Mouse (Mus musculus) stomach, postnatal 0 days (tissue): ENCODE results near the gene Lrrc43. TPM values are rescaled to one million over a fixed set of nuclear protein-coding genes. Genes with fewer than 3 reads are reported as not detected.
A peak's percentile ranks its signal among the peaks of the same experiment; 100 is the strongest.

Source experiments
- ATAC-seq: fragments of 200-750 bp; cut with Nextera tagmentation; 2 replicates; pipeline ENCODE4 v1.8.0; 2017; ENCODE audit not compliant: low FRiP score, low TSS enrichment
- DNase-seq: peaks from one replicate; pipeline ENCODE4 v3.0.0-alpha.2; 2016; ENCODE audit warnings: low spot score
- H3K27ac ChIP-seq: fragments of 300-500 bp; sonication (generic); replicated peaks from 2 replicates; pipeline ENCODE4 v1.5.1; 2014; ENCODE audit warnings: mild to moderate bottlenecking, control low read depth
- H3K27me3 ChIP-seq: fragments of 300-500 bp; sonication (generic); 2 replicates; pipeline ENCODE4 v1.6.1; 2014; ENCODE audit warnings: low read length; ENCODE audit not compliant: control insufficient read depth, insufficient read depth
- H3K36me3 ChIP-seq: fragments of 300-500 bp; sonication (generic); 2 replicates; pipeline ENCODE4 v1.6.1; 2014; ENCODE audit warnings: low read length, mixed read lengths; ENCODE audit not compliant: control insufficient read depth, insufficient read depth
- H3K4me1 ChIP-seq: fragments of 300-500 bp; sonication (generic); replicated peaks from 2 replicates; pipeline ENCODE4 v1.6.1; 2014; ENCODE audit warnings: antibody characterized with exemption; ENCODE audit not compliant: control insufficient read depth, insufficient read depth
- H3K4me2 ChIP-seq: fragments of 300-500 bp; sonication (generic); replicated peaks from 2 replicates; pipeline ENCODE4 v1.6.1; 2014; ENCODE audit warnings: low read depth, mild to moderate bottlenecking, control low read depth, moderate library complexity
- H3K4me3 ChIP-seq: fragments of 300-500 bp; sonication (generic); 2 replicates; pipeline ENCODE4 v1.5.1; 2014; ENCODE audit warnings: low read depth, low read length, control low read depth
- H3K9ac ChIP-seq: fragments of 300-500 bp; sonication (generic); 2 replicates; pipeline ENCODE4 v1.6.1; 2014; ENCODE audit warnings: mild to moderate bottlenecking, low read length, control low read depth, mixed read lengths
- H3K9me3 ChIP-seq: fragments of 300-500 bp; sonication (generic); 2 replicates; pipeline ENCODE4 v1.6.1; 2016; ENCODE audit warnings: low read length; ENCODE audit not compliant: control insufficient read depth
- CTCF ChIP-seq: IDR thresholded peaks from 2 replicates; pipeline ENCODE4 v1.5.1; 2016; ENCODE audit warnings: antibody characterized with exemption, low read depth, mild to moderate bottlenecking, moderate library complexity
- EP300 ChIP-seq: optimal IDR thresholded peaks from 2 replicates; pipeline ENCODE3; 2016; ENCODE audit warnings: antibody characterized with exemption
- WGBS: fragments of 180-500 bp; shearing (Covaris S2); extraction: QIAGEN DNeasy Blood & Tissue Kit; methylation state at CpG from one replicate; pipeline ENCODE4 v1.1.7; 2014; 5-methylcytosine and 5-hydroxymethylcytosine counted together
- polyA plus RNA-seq: library from polyadenylated mRNA; unstranded; fragments of >200 nt; fragmentation: Nextera tagmentation; extraction: Ambion mirVana; gene quantifications from 2 replicates; pipeline ENCODE4 v1.2.1, GENCODE M21; 2015

Gene Lrrc43
- polyA plus RNA-seq, 1 experiment from 2014 or later: not detected

DNA sequence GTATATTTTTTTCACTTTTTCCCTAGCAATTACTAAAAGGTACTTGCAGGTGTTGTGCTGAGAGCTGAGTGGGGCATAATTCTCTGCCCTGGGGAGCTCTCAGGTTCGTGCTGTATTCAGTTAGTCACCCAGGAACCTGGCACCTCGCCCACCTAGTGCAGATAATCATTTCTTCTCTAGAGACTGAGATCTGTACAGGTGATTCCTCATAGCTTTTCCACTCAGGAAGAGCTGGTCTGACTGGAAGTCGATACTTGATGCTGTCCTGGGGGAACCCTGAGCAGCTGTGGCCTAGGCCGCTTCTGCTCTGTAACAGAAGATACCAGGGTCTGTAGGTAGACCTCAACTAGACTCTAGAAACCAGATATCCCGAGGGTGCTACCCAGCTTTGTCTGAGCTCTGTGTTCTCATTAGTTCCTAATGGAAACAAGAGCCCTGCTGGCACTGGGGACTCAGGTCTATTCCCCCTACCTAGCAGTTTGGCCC is 44.2 kb upstream of the Lrrc43 start:
- no peak for ATAC-seq
- TF ChIP-seq EP300: no peak
- no peak for TF ChIP-seq CTCF
- no peaks in the 10 kb centered on the region for H3K4me1 ChIP-seq
- H3K9ac ChIP-seq: no peak overlapping the region
- H3K9me3 ChIP-seq: no peaks in the 10 kb centered on the region
- no peak for DNase-seq
- H3K27ac ChIP-seq: no peak overlapping the region
- no peaks in the 10 kb centered on the region for H3K27me3 ChIP-seq
- H3K4me2 ChIP-seq: no peak overlapping the region
- H3K36me3 ChIP-seq: peaks cover 36% of the 10 kb centered on the region
- WGBS: 88% methylated on average over 5 of the region's 5 CpGs
- no peak overlapping the region for H3K4me3 ChIP-seq

DNA sequence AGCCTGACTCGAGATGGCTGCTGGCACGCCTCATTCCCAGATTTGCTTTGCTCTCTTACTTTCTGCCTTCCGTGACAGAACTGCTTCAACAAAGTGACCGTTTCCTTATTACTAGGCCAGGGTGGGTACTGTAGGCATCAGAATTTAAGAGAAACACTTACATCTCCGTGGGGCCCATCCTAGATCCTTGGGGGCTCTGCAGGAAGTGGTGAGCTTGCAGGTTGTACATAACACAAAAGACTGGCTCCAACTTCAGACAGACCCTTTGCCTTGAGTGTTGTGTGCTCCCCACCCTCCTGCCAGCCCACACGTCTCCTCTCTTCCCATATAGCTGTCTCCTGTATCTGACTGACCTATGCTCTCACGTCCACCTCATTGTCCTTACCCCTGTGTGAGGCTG is 37.2 kb upstream of the Lrrc43 start:
- H3K4me3 ChIP-seq: no peak overlapping the region
- H3K27ac ChIP-seq: no peak overlapping the region
- peaks cover 38% of the 10 kb centered on the region for H3K36me3 ChIP-seq
- H3K4me1 ChIP-seq: no peaks in the 10 kb centered on the region
- no peak for DNase-seq
- H3K9ac ChIP-seq: no peak overlapping the region
- no peak for ATAC-seq
- H3K27me3 ChIP-seq: no peaks in the 10 kb centered on the region
- no peak overlapping the region for H3K4me2 ChIP-seq
- WGBS: 90% methylated on average over 7 of the region's 7 CpGs
- TF ChIP-seq CTCF (no peak), EP300 (no peak)
- H3K9me3 ChIP-seq: no peaks in the 10 kb centered on the region

DNA sequence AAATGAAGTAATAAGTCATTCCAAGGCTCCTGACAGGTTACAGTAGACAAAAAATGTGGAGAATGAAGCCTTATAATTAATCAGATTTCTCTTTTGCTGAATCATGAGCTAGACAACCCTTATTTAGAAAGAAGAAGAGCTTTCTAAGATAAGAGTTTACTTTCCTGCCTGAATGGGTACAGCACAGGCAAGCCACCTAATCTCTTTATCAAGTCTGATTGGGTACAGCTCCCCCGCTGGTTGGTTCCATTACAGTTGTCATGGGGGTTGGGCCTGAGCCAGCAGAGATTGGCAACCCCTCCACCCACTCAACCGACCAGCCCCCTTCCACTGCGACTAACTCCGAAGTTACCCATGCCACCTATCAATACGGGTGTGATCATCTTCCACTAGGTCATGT is 27.7 kb upstream of the Lrrc43 start:
- no peak overlapping the region for H3K27ac ChIP-seq
- H3K4me3 ChIP-seq: no peak overlapping the region
- H3K4me2 ChIP-seq: no peak overlapping the region
- H3K9me3 ChIP-seq: no peaks in the 10 kb centered on the region
- no peaks in the 10 kb centered on the region for H3K4me1 ChIP-seq
- no peaks in the 10 kb centered on the region for H3K27me3 ChIP-seq
- WGBS: 52% methylated on average over 5 of the region's 5 CpGs
- TF ChIP-seq CTCF: no peak
- TF ChIP-seq EP300: no peak
- no peaks in the 10 kb centered on the region for H3K36me3 ChIP-seq
- no peak for DNase-seq
- no peak for ATAC-seq
- H3K9ac ChIP-seq: no peak overlapping the region

DNA sequence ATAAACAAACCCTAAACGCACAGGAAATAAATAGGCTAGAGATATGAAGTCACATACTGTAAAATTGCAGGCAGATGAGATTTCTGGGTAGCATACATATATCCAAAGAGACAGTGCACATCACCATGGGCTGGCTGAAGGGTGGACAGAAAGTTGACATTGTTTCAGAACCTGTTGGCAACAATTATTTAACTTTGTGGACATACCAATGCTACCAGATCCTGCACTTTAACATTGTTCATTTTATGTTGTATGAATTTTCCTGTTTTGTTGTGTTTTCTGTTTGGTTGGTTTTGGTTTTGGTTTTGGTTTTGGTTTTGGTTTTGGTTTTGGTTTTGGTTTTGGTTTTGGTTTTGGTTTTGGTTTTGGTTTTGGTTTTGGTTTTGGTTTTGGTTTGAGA is 24.5 kb upstream of the Lrrc43 start:
- Histone ChIP-seq H3K36me3 (no peaks in the 10 kb centered on the region), H3K27ac (no peak overlapping the region), H3K4me3 (no peak overlapping the region), H3K4me1 (no peaks in the 10 kb centered on the region), H3K9me3 (no peaks in the 10 kb centered on the region), H3K9ac (no peak overlapping the region), H3K4me2 (no peak overlapping the region), H3K27me3 (no peaks in the 10 kb centered on the region)
- WGBS: 86% methylated on average over 1 of the region's 1 CpGs
- DNase-seq (no peak), ATAC-seq (no peak)
- TF ChIP-seq EP300 (no peak), CTCF (no peak)

DNA sequence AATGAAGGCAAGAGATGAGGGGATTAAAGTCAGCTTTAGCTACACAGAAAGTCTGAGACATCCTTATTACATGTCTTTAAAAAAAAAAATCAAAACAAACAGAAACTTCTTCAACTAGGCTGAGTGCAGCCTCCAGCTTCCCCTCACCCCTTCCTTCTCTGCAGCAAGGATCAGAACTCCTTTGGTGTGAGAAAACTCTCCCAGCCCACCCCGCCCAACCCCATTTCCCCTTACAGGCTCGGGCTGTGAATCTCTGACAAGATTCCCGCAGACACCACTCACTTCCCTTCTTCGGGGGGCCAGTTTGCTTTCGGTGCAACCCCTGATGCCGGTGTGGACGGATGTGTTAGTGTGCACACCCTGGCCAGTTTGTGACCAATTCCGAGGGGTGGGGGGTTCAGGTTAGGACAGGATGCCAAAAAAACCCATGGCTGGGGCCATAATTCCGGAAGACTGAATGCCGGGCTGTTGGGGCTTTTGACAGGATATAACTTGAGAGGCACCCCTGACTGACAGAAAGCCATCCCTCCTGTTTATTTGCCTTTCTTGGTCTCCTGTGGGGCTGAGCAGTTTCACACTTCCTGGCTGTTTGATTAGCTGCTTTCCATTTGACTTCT is 18.2 kb upstream of the Lrrc43 start:
- H3K27me3 ChIP-seq: no peaks in the 10 kb centered on the region
- H3K9ac ChIP-seq: 0 out of 2 replicates have a peak overlapping the region, but pooled peaks have one; percentile 4

DNA sequence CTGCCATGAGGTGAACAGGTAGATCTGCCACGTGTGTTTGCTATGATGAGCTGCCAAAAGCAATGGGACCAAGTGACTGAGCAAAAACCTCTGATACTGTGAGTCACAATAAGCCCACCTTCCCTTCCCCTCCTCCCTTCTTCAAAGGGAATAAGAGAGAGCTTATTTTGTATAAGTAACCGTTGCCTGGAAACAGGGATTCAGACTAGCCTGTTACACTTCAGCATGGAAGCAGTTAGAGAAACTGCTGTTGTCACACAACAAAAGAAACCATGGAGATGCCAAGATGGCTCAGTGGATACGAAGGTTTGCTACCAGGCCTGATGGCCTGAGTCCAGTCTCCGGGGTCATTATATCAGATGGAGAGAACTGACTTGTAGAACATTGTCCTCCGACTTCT is 15.3 kb upstream of the Lrrc43 start:
- TF ChIP-seq CTCF: no peak
- WGBS: 75% methylated on average over 5 of the region's 5 CpGs
- H3K27ac ChIP-seq: no peak overlapping the region
- no peaks in the 10 kb centered on the region for H3K36me3 ChIP-seq
- H3K4me2 ChIP-seq: no peak overlapping the region
- no peaks in the 10 kb centered on the region for H3K4me1 ChIP-seq
- DNase-seq (no peak), ATAC-seq (no peak)
- no peak overlapping the region for H3K4me3 ChIP-seq
- H3K27me3 ChIP-seq: no peaks in the 10 kb centered on the region
- no peaks in the 10 kb centered on the region for H3K9me3 ChIP-seq
- H3K9ac ChIP-seq: no peak overlapping the region

More for the DNA sequence above, 18.2 kb upstream of the Lrrc43 start:
- Histone ChIP-seq H3K9me3 (no peaks in the 10 kb centered on the region), H3K27ac (no peak overlapping the region), H3K4me3 (no peak overlapping the region), H3K36me3 (no peaks in the 10 kb centered on the region), H3K4me1 (no peaks in the 10 kb centered on the region), H3K4me2 (peak overlapping the region; percentile 36)
- no peak for TF ChIP-seq EP300
- TF ChIP-seq CTCF: no peak
- DNase-seq (no peak), ATAC-seq (no peak)
- 9% methylated on average over 10 of the region's 10 CpGs for WGBS
